Mouse (Mus musculus) thymus, adult 2 months (tissue): ENCODE measurements around the gene Pmepa1. TPM values are rescaled to one million over a fixed set of nuclear protein-coding genes. Genes with fewer than 3 reads are reported as not detected.

Experiments
- DNase-seq: peaks from one replicate; pipeline ENCODE4 v3.0.0; 2021
- H3K27ac ChIP-seq: fragments of 200-500 bp; 2 replicates; pipeline ENCODE4 v1.5.1; 2012; ENCODE audit warnings: low read length, control low read depth; ENCODE audit not compliant: control insufficient read depth, insufficient read depth
- H3K27me3 ChIP-seq: fragments of 200-500 bp; 2 replicates; pipeline ENCODE4 v1.6.1; 2012; ENCODE audit warnings: mild to moderate bottlenecking, low read length, moderate library complexity, mixed read lengths; ENCODE audit not compliant: control insufficient read depth, insufficient read depth
- H3K36me3 ChIP-seq: fragments of 200-500 bp; 2 replicates; pipeline ENCODE4 v1.6.1; 2012; ENCODE audit warnings: mild to moderate bottlenecking, low read length, moderate library complexity; ENCODE audit not compliant: control insufficient read depth, insufficient read depth
- H3K4me1 ChIP-seq: fragments of 200-500 bp; replicated peaks from 2 replicates; pipeline ENCODE4 v1.6.1; 2012; ENCODE audit warnings: low read length; ENCODE audit not compliant: control insufficient read depth, insufficient read depth
- H3K4me3 ChIP-seq: fragments of 200-500 bp; 2 replicates; pipeline ENCODE4 v1.5.1; 2012; ENCODE audit warnings: mild to moderate bottlenecking, low read length, control low read depth, moderate library complexity; ENCODE audit not compliant: control insufficient read depth, insufficient read depth
- CTCF ChIP-seq: fragments of 200-500 bp; IDR thresholded peaks from 2 replicates; pipeline ENCODE4 v1.5.1; 2012; ENCODE audit warnings: mild to moderate bottlenecking, control low read depth, low read length, moderate library complexity, borderline replicate concordance; ENCODE audit not compliant: control insufficient read depth, poor library complexity, insufficient read depth; ENCODE audit errors: extremely low read depth
- POLR2A ChIP-seq: fragments of 200-500 bp; IDR thresholded peaks from 2 replicates; pipeline ENCODE4 v1.6.1; 2012; ENCODE audit warnings: mild to moderate bottlenecking, low read length, control low read depth, moderate library complexity; ENCODE audit not compliant: control insufficient read depth, poor library complexity, insufficient read depth; ENCODE audit errors: extremely low read depth
- WGBS: fragments of 180-500 bp; shearing (Covaris S2); methylation state at CpG from one replicate; pipeline ENCODE4 v1.1.7; 2018; 5-methylcytosine and 5-hydroxymethylcytosine counted together
- polyA plus RNA-seq: library from polyadenylated mRNA; depleted of rRNA; stranded (reverse); fragments of >200 nt; gene quantifications from 2 replicates; pipeline ENCODE4 v1.2.3, GENCODE M21; 2012

The Pmepa1 gene
- polyA plus RNA-seq, 1 experiment, result 68.7 TPM

- peaks cover 20% of the 10 kb centered on the region for H3K4me1 ChIP-seq
- H3K27ac ChIP-seq, result no peak overlapping the region
- TF ChIP-seq CTCF, result no peak
- no peak for TF ChIP-seq POLR2A
- DNase-seq, result no peak
- no peaks in the 10 kb centered on the region for H3K36me3 ChIP-seq
- H3K27me3 ChIP-seq, result no peaks in the 10 kb centered on the region; the same call in 1 of the 2 replicates
- WGBS, result 93% methylated on average over 26 of the region's 26 CpGs
- H3K4me3 ChIP-seq, result no peak overlapping the region
Measured at GRCm38 (mm10) chr2:173253761-173254662, 22.3 kb downstream of the Pmepa1 start.

- TF ChIP-seq POLR2A (no peak), CTCF (no peak)
- no peak for DNase-seq
- H3K27ac ChIP-seq, result no peak overlapping the region
- H3K4me1 ChIP-seq, result peaks cover 22% of the 10 kb centered on the region
- H3K27me3 ChIP-seq, result no peaks in the 10 kb centered on the region; the same call in 1 of the 2 replicates
- 86% methylated on average over 9 of the region's 9 CpGs for WGBS
- H3K36me3 ChIP-seq, result no peaks in the 10 kb centered on the region
- H3K4me3 ChIP-seq, result no peak overlapping the region
Measured at GRCm38 (mm10) chr2:173251675-173252074, 24.7 kb downstream of the Pmepa1 start.

DNA sequence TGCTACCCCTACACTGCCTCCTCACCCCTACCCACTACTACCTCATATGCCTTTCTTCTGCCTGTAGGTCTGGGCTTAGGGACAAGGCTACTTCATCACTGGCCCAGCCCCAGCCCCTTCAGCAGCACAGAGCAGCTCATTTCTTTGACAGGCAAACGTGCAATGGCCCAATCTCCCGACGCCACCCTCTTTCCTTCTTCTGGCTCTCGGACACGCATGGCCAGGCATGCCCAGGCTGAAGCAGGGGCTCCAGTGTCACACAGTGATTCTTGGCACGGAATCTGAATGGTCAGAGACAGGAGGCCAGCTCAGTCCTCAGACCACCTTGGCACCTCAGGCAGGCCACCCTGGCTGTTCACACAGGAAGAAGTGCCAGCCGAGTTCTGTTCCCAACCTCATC, 25.2 kb downstream of the Pmepa1 start:
- Histone ChIP-seq H3K36me3 (no peaks in the 10 kb centered on the region), H3K4me3 (no peak overlapping the region), H3K27ac (no peak overlapping the region), H3K27me3 (no peaks in the 10 kb centered on the region; the same call in 1 of the 2 replicates), H3K4me1 (peaks cover 27% of the 10 kb centered on the region)
- 87% methylated on average over 7 of the region's 7 CpGs for WGBS
- no peak for DNase-seq
- TF ChIP-seq CTCF (no peak), POLR2A (no peak)

- Histone ChIP-seq H3K4me3 (no peak overlapping the region), H3K4me1 (peaks cover 28% of the 10 kb centered on the region), H3K27me3 (no peaks in the 10 kb centered on the region), H3K27ac (no peak overlapping the region), H3K36me3 (no peaks in the 10 kb centered on the region)
- no peak for DNase-seq
- TF ChIP-seq POLR2A, result no peak
- TF ChIP-seq CTCF, result no peak
- WGBS, result 59% methylated on average over 2 of the region's 2 CpGs
Measured at GRCm38 (mm10) chr2:173250411-173250810, 25.9 kb downstream of the Pmepa1 start.

DNA sequence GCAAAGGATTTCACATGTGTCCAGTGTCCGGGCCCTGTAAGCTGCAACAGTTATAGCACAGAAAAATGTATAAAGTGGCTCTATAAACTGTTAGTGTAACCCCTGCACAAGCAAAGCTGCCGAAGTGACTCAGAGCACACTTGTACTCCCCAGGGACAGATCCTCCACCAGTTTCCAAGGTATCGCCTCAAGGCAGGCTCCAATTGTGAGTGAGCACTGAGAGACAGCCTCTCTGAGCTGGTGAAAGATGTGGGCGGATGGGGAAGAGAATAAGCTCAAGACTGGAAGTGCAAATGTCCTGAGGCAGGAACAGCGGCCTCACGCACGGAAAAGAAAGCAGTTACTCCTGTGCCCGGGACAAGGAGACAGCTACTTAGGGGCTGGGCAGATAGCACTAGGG, 26.4 kb downstream of the Pmepa1 start:
- WGBS, result 96% methylated on average over 8 of the region's 8 CpGs
- H3K4me3 ChIP-seq, result no peak overlapping the region
- H3K27me3 ChIP-seq, result no peaks in the 10 kb centered on the region
- no peak for DNase-seq
- no peak for TF ChIP-seq CTCF
- TF ChIP-seq POLR2A, result no peak
- H3K27ac ChIP-seq, result no peak overlapping the region
- peaks cover 28% of the 10 kb centered on the region for H3K4me1 ChIP-seq
- no peaks in the 10 kb centered on the region for H3K36me3 ChIP-seq

DNA sequence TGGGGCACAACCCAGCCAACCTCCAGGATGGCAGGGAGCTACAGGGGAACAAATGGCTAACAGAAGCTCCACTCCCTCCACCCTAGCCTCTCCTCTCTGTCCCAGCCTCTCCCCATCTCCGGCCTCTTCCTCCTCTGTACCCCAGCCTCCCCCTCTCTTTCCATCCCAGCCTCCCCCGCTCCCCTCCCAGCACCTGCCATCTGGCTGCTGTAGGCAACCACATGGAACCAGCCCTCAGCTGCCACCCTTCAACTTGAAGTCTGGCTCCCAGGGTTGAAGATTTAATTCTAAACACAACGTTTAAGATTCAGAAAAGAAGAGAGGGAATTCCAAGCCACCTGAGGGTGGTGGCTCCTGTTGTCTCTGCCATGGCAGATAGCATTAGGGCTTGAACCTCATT, 26.9 kb downstream of the Pmepa1 start:
- TF ChIP-seq CTCF (no peak), POLR2A (no peak)
- Histone ChIP-seq H3K27me3 (no peaks in the 10 kb centered on the region), H3K36me3 (no peaks in the 10 kb centered on the region), H3K4me1 (peaks cover 28% of the 10 kb centered on the region), H3K4me3 (no peak overlapping the region), H3K27ac (no peak overlapping the region)
- 62% methylated on average over 3 of the region's 3 CpGs for WGBS
- no peak for DNase-seq
